In the genomic region with DNA sequence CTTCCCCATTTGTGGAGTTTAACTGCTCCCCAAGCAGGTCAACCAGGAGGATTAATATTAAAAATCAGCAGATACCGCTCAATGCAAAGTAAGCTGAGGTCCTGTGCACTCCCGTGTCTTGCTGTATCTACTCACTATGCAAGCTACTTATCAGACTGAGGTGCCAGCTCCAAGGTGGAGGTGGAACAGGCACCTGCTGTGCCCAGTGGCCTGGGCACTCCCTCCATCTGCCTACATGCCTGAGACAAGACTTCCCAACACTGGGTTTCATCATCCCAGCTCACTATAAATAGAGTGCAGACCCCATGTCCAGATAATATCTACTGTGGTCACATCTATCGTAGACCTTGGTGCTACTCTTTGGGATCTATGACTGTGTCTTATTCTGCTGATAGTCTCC, we compare ENCODE assay signal across 16 mouse cellular contexts.
"Had no signal": no experiment of that assay in that cellular context is flagged by ENCODE, and none has a peak within 500 bp of the region (broad histone marks: within the 10 kb centered on the region; RNA-seq: fewer than 3 reads in every experiment).

No protein-coding gene starts in this region.

- DNase-seq: heart, postnatal 10 days; heart, postnatal 14 days; heart, postnatal 36 days; heart, postnatal 4 days; kidney, adult 11 months; kidney, adult 18-20 months; kidney, adult 2 months; kidney, adult 8-10 months; kidney, adult 9 months; kidney, postnatal 10 days; kidney, postnatal 14 days; kidney, postnatal 25 days; kidney, postnatal 36 days; kidney, postnatal 4 days; layer of hippocampus, adult 9-11 months; layer of hippocampus, postnatal 36 days had no signal
